Mouse (Mus musculus) embryonic facial prominence, embryonic 11.5 days (tissue): ENCODE measurements around the gene Zfp598. TPM values are rescaled to one million over a fixed set of nuclear protein-coding genes. Genes with fewer than 3 reads are reported as not detected.

ENCODE experiments used
- ATAC-seq: fragments of 200-750 bp; cut with Nextera tagmentation; replicated peaks from 2 replicates; pipeline ENCODE4 v1.8.0; 2017; ENCODE audit warnings: low read depth; ENCODE audit not compliant: insufficient number of reproducible peaks, low FRiP score, low TSS enrichment
- DNase-seq: peaks from one replicate; pipeline ENCODE4 v3.0.0-alpha.2; 2015; ENCODE audit warnings: low spot score
- H3K27ac ChIP-seq: fragments of 300-500 bp; sonication (generic); replicated peaks from 2 replicates; pipeline ENCODE4 v1.5.1; 2014; ENCODE audit warnings: mild to moderate bottlenecking, low read depth, low read length, control low read depth
- H3K27me3 ChIP-seq: fragments of 300-500 bp; sonication (generic); 2 replicates; pipeline ENCODE4 v1.6.1; 2014; ENCODE audit warnings: mild to moderate bottlenecking, low read length, moderate library complexity, mixed read lengths; ENCODE audit not compliant: control insufficient read depth, insufficient read depth
- H3K36me3 ChIP-seq: fragments of 300-500 bp; sonication (generic); replicated peaks from 2 replicates; pipeline ENCODE4 v1.6.1; 2014; ENCODE audit warnings: low read depth, mild to moderate bottlenecking, low read length, moderate library complexity, mixed read lengths; ENCODE audit not compliant: control insufficient read depth, insufficient read depth
- H3K4me1 ChIP-seq: fragments of 300-500 bp; sonication (generic); 2 replicates; pipeline ENCODE4 v1.6.1; 2014; ENCODE audit warnings: low read length, mixed read lengths; ENCODE audit not compliant: control insufficient read depth, insufficient read depth
- H3K4me2 ChIP-seq: fragments of 300-500 bp; sonication (generic); 2 replicates; pipeline ENCODE4 v1.6.1; 2014; ENCODE audit warnings: low read depth, mild to moderate bottlenecking, control low read depth, low read length, moderate library complexity
- H3K4me3 ChIP-seq: fragments of 300-500 bp; sonication (generic); 2 replicates; pipeline ENCODE4 v1.5.1; 2014; ENCODE audit warnings: low read depth, low read length, control low read depth
- H3K9ac ChIP-seq: fragments of 300-500 bp; sonication (generic); replicated peaks from 2 replicates; pipeline ENCODE4 v1.6.1; 2014; ENCODE audit warnings: mild to moderate bottlenecking, control low read depth, low read length
- H3K9me3 ChIP-seq: fragments of 300-500 bp; sonication (generic); replicated peaks from 2 replicates; pipeline ENCODE4 v1.6.1; 2016; ENCODE audit warnings: mild to moderate bottlenecking, low read length, inconsistent platforms, mixed read lengths; ENCODE audit not compliant: control insufficient read depth
- WGBS: fragments of 180-500 bp; shearing (Covaris S2); extraction: QIAGEN DNeasy Blood & Tissue Kit; methylation state at CpG from one replicate; pipeline ENCODE4 v1.1.7; 2014; 5-methylcytosine and 5-hydroxymethylcytosine counted together
- polyA plus RNA-seq: library from polyadenylated mRNA; unstranded; fragments of >200 nt; fragmentation: Nextera tagmentation; extraction: Ambion mirVana; gene quantifications from 2 replicates; pipeline ENCODE4 v1.2.1, GENCODE M21; 2014

Gene Zfp598
- polyA plus RNA-seq, 1 experiment from 2014 or later: 24.1 TPM

DNA sequence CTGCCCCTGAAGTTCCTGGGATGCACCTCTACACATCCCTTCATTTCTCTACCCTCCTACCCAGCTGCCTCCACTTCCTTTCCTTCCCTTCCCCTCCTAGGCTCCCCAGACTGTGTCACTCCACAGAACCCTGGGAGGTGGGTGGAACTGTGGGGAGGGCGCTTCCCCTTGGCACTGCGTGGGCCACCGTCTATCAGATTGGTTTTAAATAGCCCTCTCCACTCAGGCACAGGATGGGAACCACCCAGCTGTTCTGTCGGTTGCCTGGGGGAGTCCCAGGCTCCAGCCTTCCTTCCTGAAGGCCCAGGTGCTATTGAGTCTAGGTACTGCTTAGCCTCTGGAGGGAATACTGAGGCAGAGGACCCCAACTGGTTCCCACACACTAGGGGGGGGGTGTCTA is 34.5 kb upstream of the Zfp598 start:
- peaks cover 11% of the 10 kb centered on the region for H3K4me1 ChIP-seq
- no peaks in the 10 kb centered on the region for H3K27me3 ChIP-seq
- no peak overlapping the region for H3K9ac ChIP-seq
- 94% methylated on average over 4 of the region's 4 CpGs for WGBS
- no peak overlapping the region for H3K27ac ChIP-seq
- DNase-seq (no peak), ATAC-seq (no peak)
- H3K4me3 ChIP-seq: no peak overlapping the region
- no peaks in the 10 kb centered on the region for H3K9me3 ChIP-seq
- no peaks in the 10 kb centered on the region; the same call in 1 of the 2 replicates for H3K36me3 ChIP-seq
- no peak overlapping the region for H3K4me2 ChIP-seq

GRCm38 (mm10) chr17:24635694-24636093 is 33.8 kb upstream of the Zfp598 start:
- ATAC-seq: no peak
- Histone ChIP-seq H3K9me3 (no peaks in the 10 kb centered on the region), H3K4me1 (peaks cover 14% of the 10 kb centered on the region), H3K36me3 (no peaks in the 10 kb centered on the region), H3K27ac (no peak overlapping the region), H3K4me3 (no peak overlapping the region), H3K9ac (no peak overlapping the region), H3K4me2 (no peak overlapping the region), H3K27me3 (no peaks in the 10 kb centered on the region)
- no peak for DNase-seq
- WGBS: 91% methylated on average over 5 of the region's 5 CpGs

GRCm38 (mm10) chr17:24636781-24637481 is 32.6 kb upstream of the Zfp598 start:
- no peak overlapping the region for H3K4me2 ChIP-seq
- ATAC-seq: no peak
- no peak for DNase-seq
- H3K36me3 ChIP-seq: no peaks in the 10 kb centered on the region
- no peak overlapping the region for H3K9ac ChIP-seq
- H3K4me1 ChIP-seq: peaks cover 11% of the 10 kb centered on the region
- no peaks in the 10 kb centered on the region for H3K27me3 ChIP-seq
- no peak overlapping the region for H3K4me3 ChIP-seq
- no peak overlapping the region for H3K27ac ChIP-seq
- 61% methylated on average over 5 of the region's 5 CpGs for WGBS
- no peaks in the 10 kb centered on the region for H3K9me3 ChIP-seq

DNA sequence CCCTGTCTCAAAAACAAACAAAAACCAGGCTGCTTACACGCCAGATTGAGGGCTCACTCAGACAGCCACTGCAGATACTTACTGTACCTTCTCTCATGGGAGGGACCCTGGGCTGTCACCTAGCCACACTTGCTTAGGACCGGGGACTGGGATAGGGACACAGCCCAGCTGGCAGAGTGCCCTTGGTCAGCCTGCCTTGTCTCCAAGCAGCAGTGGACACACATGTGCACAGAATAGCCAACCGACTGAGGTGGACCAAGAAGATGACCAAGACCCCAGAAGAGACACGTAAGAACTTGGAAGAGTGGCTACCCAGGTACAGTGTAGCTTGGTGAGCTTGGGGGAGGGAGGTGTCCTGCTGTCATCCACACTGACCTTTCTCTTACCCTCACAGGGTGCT is 31.3 kb upstream of the Zfp598 start:
- ATAC-seq (no peak), DNase-seq (no peak)
- H3K27me3 ChIP-seq: no peaks in the 10 kb centered on the region
- peaks cover 8% of the 10 kb centered on the region for H3K4me1 ChIP-seq
- H3K9me3 ChIP-seq: no peaks in the 10 kb centered on the region
- H3K27ac ChIP-seq: peak overlapping the region; percentile 91; the same call in 1 of the 2 replicates
- H3K9ac ChIP-seq: no peak overlapping the region
- no peak overlapping the region for H3K4me2 ChIP-seq
- no peak overlapping the region for H3K4me3 ChIP-seq
- no peaks in the 10 kb centered on the region for H3K36me3 ChIP-seq
- WGBS: 87% methylated on average over 4 of the region's 4 CpGs

DNA sequence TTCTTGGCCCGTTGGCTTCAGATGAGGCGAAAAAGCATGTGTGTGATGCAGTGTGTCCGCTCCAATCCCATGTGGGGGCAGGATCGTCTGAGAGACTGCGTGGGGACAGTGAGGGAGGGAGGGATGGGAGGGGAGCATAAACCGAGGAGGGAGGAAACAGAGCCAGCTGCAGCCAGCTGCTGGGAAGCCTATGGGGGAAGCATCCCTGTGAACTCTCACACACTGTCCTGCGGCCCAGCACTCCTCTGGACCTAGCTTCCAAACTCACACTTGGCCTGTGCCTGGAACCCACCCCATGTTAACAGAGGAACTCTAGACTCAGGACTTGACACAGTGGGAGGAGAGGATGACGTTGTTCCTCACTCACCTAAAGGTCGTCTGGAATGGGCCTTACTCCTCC is 30.6 kb upstream of the Zfp598 start:
- H3K9ac ChIP-seq: no peak overlapping the region
- H3K4me1 ChIP-seq: peaks cover 8% of the 10 kb centered on the region
- H3K27ac ChIP-seq: peak overlapping the region; percentile 91
- H3K4me3 ChIP-seq: no peak overlapping the region
- ATAC-seq (0 out of 2 replicates have a peak, but pooled peaks have one; percentile 7), DNase-seq (no peak)
- H3K27me3 ChIP-seq: no peaks in the 10 kb centered on the region
- H3K4me2 ChIP-seq: no peak overlapping the region
- 47% methylated on average over 9 of the region's 9 CpGs for WGBS
- H3K9me3 ChIP-seq: no peaks in the 10 kb centered on the region
- no peaks in the 10 kb centered on the region for H3K36me3 ChIP-seq

GRCm38 (mm10) chr17:24639571-24639988 is 29.9 kb upstream of the Zfp598 start:
- 29% methylated on average over 5 of the region's 5 CpGs for WGBS
- no peaks in the 10 kb centered on the region for H3K36me3 ChIP-seq
- peak overlapping the region; percentile 24; the same call in 1 of the 2 replicates for H3K4me2 ChIP-seq
- H3K4me1 ChIP-seq: peaks cover 14% of the 10 kb centered on the region
- H3K27me3 ChIP-seq: no peaks in the 10 kb centered on the region
- H3K9ac ChIP-seq: peak overlapping the region; percentile 29
- H3K4me3 ChIP-seq: no peak overlapping the region
- peak overlapping the region; percentile 91 for H3K27ac ChIP-seq
- DNase-seq (peak; percentile 84), ATAC-seq (peak; percentile 76)
- H3K9me3 ChIP-seq: no peaks in the 10 kb centered on the region

DNA sequence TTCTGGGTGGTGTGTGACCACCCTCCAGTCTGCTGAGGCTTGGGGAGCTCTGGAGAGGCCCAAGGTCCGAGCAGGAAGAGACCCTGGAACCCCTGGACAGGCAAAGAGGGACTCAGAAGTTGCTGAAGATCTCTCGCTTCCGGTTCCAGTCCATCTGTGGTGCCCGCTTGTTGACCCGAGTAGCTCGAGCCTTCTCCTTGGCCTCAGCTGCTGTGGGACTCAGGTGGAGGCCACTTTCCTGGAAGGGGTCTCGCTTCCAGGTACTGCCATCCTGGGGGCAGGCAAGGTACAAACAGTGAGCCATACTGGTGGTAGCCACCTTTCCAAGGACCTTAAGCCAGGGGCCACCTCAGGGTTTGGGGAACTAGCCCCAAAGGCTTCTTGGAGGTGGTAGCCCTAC is 29.4 kb upstream of the Zfp598 start:
- H3K9me3 ChIP-seq: no peaks in the 10 kb centered on the region
- H3K36me3 ChIP-seq: no peaks in the 10 kb centered on the region
- no peak for DNase-seq
- H3K4me3 ChIP-seq: no peak overlapping the region
- H3K27me3 ChIP-seq: no peaks in the 10 kb centered on the region
- peak overlapping the region; percentile 91 for H3K27ac ChIP-seq
- no peak for ATAC-seq
- WGBS: 80% methylated on average over 7 of the region's 7 CpGs
- H3K4me2 ChIP-seq: peak overlapping the region; percentile 17; the same call in 1 of the 2 replicates
- H3K4me1 ChIP-seq: peaks cover 15% of the 10 kb centered on the region
- H3K9ac ChIP-seq: peak overlapping the region; percentile 29

DNA sequence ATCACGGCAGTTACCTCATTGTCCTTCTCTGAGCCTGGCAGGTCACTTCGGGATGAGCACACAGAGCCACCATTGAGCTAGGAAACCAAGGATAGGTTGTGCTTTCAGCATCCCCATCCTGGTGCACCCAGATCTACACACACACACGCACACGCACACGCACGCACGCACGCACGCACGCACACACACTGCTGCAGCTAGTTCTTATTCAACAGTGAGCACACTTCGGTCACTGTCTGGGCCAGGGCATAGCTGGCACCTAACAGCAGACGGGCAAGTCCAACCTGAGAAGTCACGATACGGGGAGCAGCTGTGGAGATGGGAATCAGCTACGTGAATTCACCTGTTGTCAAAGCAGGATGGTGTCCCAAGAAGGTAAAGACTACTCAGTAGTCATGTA is 28.9 kb upstream of the Zfp598 start:
- Histone ChIP-seq H3K27ac (no peak overlapping the region; the same call in 1 of the 2 replicates), H3K27me3 (no peaks in the 10 kb centered on the region), H3K9me3 (no peaks in the 10 kb centered on the region), H3K4me1 (peaks cover 15% of the 10 kb centered on the region), H3K4me2 (no peak overlapping the region), H3K9ac (no peak overlapping the region), H3K36me3 (no peaks in the 10 kb centered on the region), H3K4me3 (no peak overlapping the region)
- no peak for DNase-seq
- WGBS: 94% methylated on average over 15 of the region's 15 CpGs
- ATAC-seq: no peak
